16 mouse cellular contexts compared by ENCODE assay signal in the genomic region with DNA sequence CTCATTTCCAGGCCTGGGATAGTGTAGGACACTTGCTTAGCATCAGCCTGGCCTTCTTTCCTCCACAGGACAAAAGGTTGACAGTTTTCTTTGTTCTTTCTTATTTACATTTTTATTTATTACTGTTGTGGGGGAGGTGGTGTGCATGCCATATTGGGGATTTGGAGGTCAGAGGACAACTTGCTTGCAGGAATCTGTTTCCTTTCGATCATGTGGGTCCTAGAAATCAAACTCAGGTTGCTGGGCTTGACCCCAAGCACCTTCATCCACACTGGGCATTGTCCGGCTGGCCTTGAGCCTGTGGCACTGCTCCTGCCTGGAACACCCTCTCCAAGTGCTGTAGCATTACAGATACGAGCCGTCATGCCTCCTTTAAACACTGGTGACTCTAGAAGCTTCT. TPM values are rescaled to one million over a fixed set of nuclear protein-coding genes. Genes with fewer than 3 reads are reported as not detected.
DNase-seq lines count a peak whose midpoint lies in the region; ATAC-seq and TF ChIP-seq lines count a peak whose summit lies in the region.
"Had no signal": no experiment of that assay in that cellular context is flagged by ENCODE, and none has a peak within 500 bp of the region (broad histone marks: within the 10 kb centered on the region; RNA-seq: fewer than 3 reads in every experiment).

No protein-coding gene starts in this region.

- intact Hi-C loops in gastrocnemius, adult 2 months (cut with DNase I): no loop called here

- H3K4me3 ChIP-seq in gastrocnemius, adult 2 months: no peak overlapping the region
- no peak overlapping the region for H3K4me3 ChIP-seq in kidney, embryonic 16.5 days (ENCODE audit: low read length)
- H3K4me3 ChIP-seq in G1E (ENCODE audit: low read depth, low read length): peak overlapping the region; percentile 26; the same call in 1 of the 2 replicates
- H3K4me3 ChIP-seq in liver, embryonic 13.5 days (replicated peaks): no peak overlapping the region
- H3K4me3 ChIP-seq: stomach, embryonic 15.5 days had no signal

- no peaks in the 10 kb centered on the region for H3K9me3 ChIP-seq in kidney, embryonic 16.5 days (ENCODE audit: low read length)
- no peaks in the 10 kb centered on the region for H3K9me3 ChIP-seq in G1E (replicated peaks)
- no peaks in the 10 kb centered on the region for H3K9me3 ChIP-seq in liver, embryonic 13.5 days (replicated peaks)
- H3K9me3 ChIP-seq: stomach, embryonic 15.5 days had no signal

- no peak overlapping the region for H3K4me2 ChIP-seq in kidney, embryonic 16.5 days (replicated peaks; ENCODE audit: low read depth, low read length)
- H3K4me2 ChIP-seq in liver, embryonic 13.5 days: no peak overlapping the region
- H3K4me2 ChIP-seq: stomach, embryonic 15.5 days had no signal

- H3K36me3 ChIP-seq in kidney, embryonic 16.5 days (ENCODE audit: insufficient read depth, low read length): no peaks in the 10 kb centered on the region
- peaks cover 72% of the 10 kb centered on the region for H3K36me3 ChIP-seq in G1E (replicated peaks)
- 0 out of 2 replicates have a peak, but pooled peaks cover 2% of the 10 kb centered on the region for H3K36me3 ChIP-seq in liver, embryonic 13.5 days
- H3K36me3 ChIP-seq: stomach, embryonic 15.5 days had no signal

- no peak for TF ChIP-seq CTCF in gastrocnemius, adult 2 months (IDR thresholded peaks at IDR 0.05)
- TF ChIP-seq CTCF in G1E (IDR thresholded peaks at IDR 0.05; ENCODE audit: low read depth, low read length): no peak

- 24% methylated on average over 4 of the region's 4 CpGs for WGBS in kidney, embryonic 16.5 days
- 54% methylated on average over 4 of the region's 4 CpGs for WGBS in liver, embryonic 13.5 days (ENCODE audit: insufficient replicate concordance)

- peak overlapping the region; percentile 78 for H3K27ac ChIP-seq in gastrocnemius, adult 2 months
- peak overlapping the region; percentile 74 for H3K27ac ChIP-seq in kidney, embryonic 16.5 days (ENCODE audit: low read length)
- H3K27ac ChIP-seq in liver, embryonic 13.5 days: peak overlapping the region; percentile 12; the same call in 1 of the 2 replicates

- ATAC-seq in kidney, embryonic 16.5 days (ENCODE audit: low FRiP score, low TSS enrichment): 0 out of 2 replicates have a peak, but pooled peaks have one; percentile 10
- no peak for ATAC-seq in G1E (ENCODE audit: extremely low read depth, insufficient number of reproducible peaks, low FRiP score, poor library complexity, severe bottlenecking)
- ATAC-seq in liver, embryonic 13.5 days (ENCODE audit: low read depth): no peak

- no peak overlapping the region for H3K9ac ChIP-seq in kidney, embryonic 16.5 days (replicated peaks; ENCODE audit: low read length)
- H3K9ac ChIP-seq in liver, embryonic 13.5 days: no peak overlapping the region
- H3K9ac ChIP-seq: stomach, embryonic 15.5 days had no signal

- H3K4me1 ChIP-seq in kidney, embryonic 16.5 days (ENCODE audit: insufficient read depth, low read length): peaks cover 51% of the 10 kb centered on the region
- peaks cover 93% of the 10 kb centered on the region for H3K4me1 ChIP-seq in G1E (ENCODE audit: insufficient read depth, low read depth, low read length)
- peaks cover 75% of the 10 kb centered on the region for H3K4me1 ChIP-seq in liver, embryonic 13.5 days (replicated peaks)

- no peaks in the 10 kb centered on the region for H3K27me3 ChIP-seq in kidney, embryonic 16.5 days (ENCODE audit: insufficient read depth, low read length)
- H3K27me3 ChIP-seq in G1E (ENCODE audit: insufficient read depth, low read length): no peaks in the 10 kb centered on the region
- H3K27me3 ChIP-seq in liver, embryonic 13.5 days: no peaks in the 10 kb centered on the region
- H3K27me3 ChIP-seq: stomach, embryonic 15.5 days had no signal

- DNase-seq in gastrocnemius, adult 2 months: no peak
- DNase-seq in gastrocnemius, adult 8-10 months (ENCODE audit: low spot score in 2 of 2): no peak
- DNase-seq in kidney, postnatal 10 days: no peak
- no peak for DNase-seq in G1E (ENCODE audit: low spot score)
- DNase-seq in liver, embryonic 13.5 days: no peak
- no peak for DNase-seq in cerebellum, postnatal 36 days
- DNase-seq in cerebellum, adult 18-20 months: no peak
- DNase-seq: B cell, adult 2 months; cerebellum, adult 9-11 months; gastrocnemius, postnatal 36 days; kidney, adult 8-10 months; right cerebral cortex, adult 18-20 months had no signal

RNA-seq across cellular contexts. Expression of a gene that starts 24.0 kb away (rescaled TPM):
- 10 to 100 TPM in 1 of 2 experiments, 1 to 10 TPM in 1; 6.9 to 11.8 TPM for total RNA-seq in gastrocnemius, adult 2 months (2021)
- total RNA-seq in gastrocnemius, adult 8-10 months (2022): 10 to 100 TPM in 1 of 4 experiments, 1 to 10 TPM in 3; 7.4 to 11.5 (median 9.2) TPM
- 11.6 and 12.1 TPM in 2 replicates for polyA plus RNA-seq in kidney, embryonic 16.5 days (2015; fragmentation: Nextera tagmentation; extraction: Ambion mirVana)
- 13.0 and 13.1 TPM in 2 replicates for total RNA-seq in G1E (2014; fragmentation: Nextera tagmentation)
- 12.4 and 13.3 TPM in 2 replicates for total RNA-seq in G1E (2017)
- polyA plus RNA-seq in G1E (2012): 37.6 and 47.7 TPM in 2 replicates
- polyA plus RNA-seq in liver, embryonic 13.5 days (2015; fragmentation: Nextera tagmentation; extraction: Ambion mirVana): 2.2 and 2.3 TPM in 2 replicates

RNA-seq across cellular contexts. Expression of a gene that starts 50.6 kb away (rescaled TPM):
- total RNA-seq in gastrocnemius, adult 2 months (2021): 1 to 10 TPM; 2.3 to 2.6 TPM
- 1 to 10 TPM; 2.0 to 3.2 (median 2.7) TPM for total RNA-seq in gastrocnemius, adult 8-10 months (2022)
- polyA plus RNA-seq in kidney, embryonic 16.5 days (2015; fragmentation: Nextera tagmentation; extraction: Ambion mirVana): 8.7 and 10.1 TPM in 2 replicates
- total RNA-seq in G1E (2014; fragmentation: Nextera tagmentation) (5.0 and 5.6 TPM in 2 replicates), G1E (2017) (1.9 and 2.1 TPM in 2 replicates)
- 1.1 and 1.2 TPM in 2 replicates for polyA plus RNA-seq in G1E (2012)
- 3.6 and 4.8 TPM in 2 replicates for polyA plus RNA-seq in liver, embryonic 13.5 days (2015; fragmentation: Nextera tagmentation; extraction: Ambion mirVana)

RNA-seq across cellular contexts. Expression of a gene that starts 53.8 kb away (rescaled TPM):
- not detected for total RNA-seq in gastrocnemius, adult 2 months (2021)
- not detected for total RNA-seq in gastrocnemius, adult 8-10 months (2022)
- polyA plus RNA-seq in kidney, embryonic 16.5 days (2015; fragmentation: Nextera tagmentation; extraction: Ambion mirVana): 0.19 TPM in 1 of 2 replicates, not detected in the other
- total RNA-seq in G1E (2014; fragmentation: Nextera tagmentation): not detected in 2 replicates
- total RNA-seq in G1E (2017): 0.11 TPM in 1 of 2 replicates, not detected in the other
- polyA plus RNA-seq in G1E (2012): not detected in 2 replicates
- polyA plus RNA-seq in liver, embryonic 13.5 days (2015; fragmentation: Nextera tagmentation; extraction: Ambion mirVana): not detected in 2 replicates
- total RNA-seq: left cerebral cortex, adult 18-20 months had no signal
- polyA plus RNA-seq: lung, embryonic 16.5 days; stomach, embryonic 15.5 days had no signal

Comparison
In these comparisons a context has a peak if more than half of its experiments do, and no peak if none do; other contexts are left out.
1. H3K27ac ChIP-seq: peak in every context shown above with its lines; median percentile 78 in gastrocnemius, adult 2 months; 74 in kidney, embryonic 16.5 days; 12 in liver, embryonic 13.5 days.